ENCODE assay signal across 15 mouse cellular contexts in genomic region chr6:112883588-112884135, GRCm38 (mm10).
DNase-seq lines count a peak whose midpoint lies in the region; ATAC-seq and TF ChIP-seq lines count a peak whose summit lies in the region.
"Had no signal": no experiment of that assay in that cellular context is flagged by ENCODE, and none has a peak within 500 bp of the region (broad histone marks: within the 10 kb centered on the region; RNA-seq: fewer than 3 reads in every experiment).

No protein-coding gene starts in this region.

- ATAC-seq in liver, embryonic 12.5 days, result no peak
- ATAC-seq in forebrain, embryonic 15.5 days (replicated peaks), result no peak
- no peak for ATAC-seq in hindbrain, postnatal 0 days
- no peak for ATAC-seq in midbrain, postnatal 0 days (ENCODE audit: low FRiP score)
- ATAC-seq in kidney, embryonic 14.5 days (ENCODE audit: low FRiP score, low TSS enrichment), result no peak
- ATAC-seq: intestine, embryonic 16.5 days had no signal

- peak; percentile 95 for DNase-seq in liver, adult 2 months (ENCODE audit: extremely low read depth, low read depth, low spot score)
- DNase-seq in hindbrain, postnatal 0 days (ENCODE audit: low spot score), result no peak
- no peak for DNase-seq in midbrain, postnatal 0 days (ENCODE audit: low spot score)
- DNase-seq in embryo, embryonic 9.5 days (ENCODE audit: extremely low spot score), result no peak
- no peak for DNase-seq in cerebellum, postnatal 14 days
- DNase-seq: adrenal gland, adult 2 months; heart, adult 11 months; kidney, postnatal 36 days; thymus, adult 2 months had no signal

- 19% methylated on average over 5 of the region's 5 CpGs for WGBS in liver, adult 2 months
- 71% methylated on average over 5 of the region's 5 CpGs for WGBS in liver, embryonic 12.5 days (ENCODE audit: insufficient replicate concordance)
- WGBS in forebrain, embryonic 15.5 days, result 53% methylated on average over 5 of the region's 5 CpGs
- WGBS in hindbrain, postnatal 0 days, result 52% methylated on average over 5 of the region's 5 CpGs
- WGBS in midbrain, postnatal 0 days, result 56% methylated on average over 5 of the region's 5 CpGs
- WGBS in kidney, embryonic 14.5 days, result 82% methylated on average over 5 of the region's 5 CpGs

- no peaks in the 10 kb centered on the region for H3K27me3 ChIP-seq in liver, adult 2 months (ENCODE audit: control insufficient read depth, insufficient read depth, low read length)
- H3K27me3 ChIP-seq in liver, embryonic 12.5 days (replicated peaks), result 0 out of 2 replicates have a peak, but pooled peaks cover 3% of the 10 kb centered on the region
- no peaks in the 10 kb centered on the region for H3K27me3 ChIP-seq in forebrain, embryonic 15.5 days
- H3K27me3 ChIP-seq in hindbrain, postnatal 0 days (ENCODE audit: insufficient read depth, low read length), result no peaks in the 10 kb centered on the region
- H3K27me3 ChIP-seq in midbrain, postnatal 0 days (ENCODE audit: insufficient read depth, low read length), result no peaks in the 10 kb centered on the region
- no peaks in the 10 kb centered on the region for H3K27me3 ChIP-seq in kidney, embryonic 14.5 days (ENCODE audit: control insufficient read depth, insufficient read depth, low read length)
- H3K27me3 ChIP-seq: embryonic facial prominence, embryonic 15.5 days; liver, embryonic 15.5 days had no signal

- H3K36me3 ChIP-seq in liver, adult 2 months (ENCODE audit: control insufficient read depth, insufficient read depth, low read length), result no peaks in the 10 kb centered on the region
- no peaks in the 10 kb centered on the region for H3K36me3 ChIP-seq in liver, embryonic 12.5 days
- no peaks in the 10 kb centered on the region for H3K36me3 ChIP-seq in forebrain, embryonic 15.5 days
- no peaks in the 10 kb centered on the region for H3K36me3 ChIP-seq in hindbrain, postnatal 0 days (ENCODE audit: insufficient read depth, low read length)
- H3K36me3 ChIP-seq in midbrain, postnatal 0 days (ENCODE audit: insufficient read depth, low read length), result no peaks in the 10 kb centered on the region
- no peaks in the 10 kb centered on the region for H3K36me3 ChIP-seq in kidney, embryonic 14.5 days (ENCODE audit: control insufficient read depth, insufficient read depth, low read length)
- H3K36me3 ChIP-seq: embryonic facial prominence, embryonic 15.5 days; liver, embryonic 15.5 days had no signal

- peaks cover 12% of the 10 kb centered on the region for H3K4me1 ChIP-seq in liver, adult 2 months (ENCODE audit: control insufficient read depth, insufficient read depth, low read length)
- H3K4me1 ChIP-seq in liver, embryonic 12.5 days, result no peaks in the 10 kb centered on the region
- H3K4me1 ChIP-seq in forebrain, embryonic 15.5 days, result peaks cover 74% of the 10 kb centered on the region
- H3K4me1 ChIP-seq in hindbrain, postnatal 0 days (ENCODE audit: insufficient read depth, low read length), result peaks cover 35% of the 10 kb centered on the region
- H3K4me1 ChIP-seq in midbrain, postnatal 0 days (ENCODE audit: insufficient read depth, low read length), result peaks cover 42% of the 10 kb centered on the region
- H3K4me1 ChIP-seq in kidney, embryonic 14.5 days (ENCODE audit: control insufficient read depth, insufficient read depth, low read length), result 0 out of 2 replicates have a peak, but pooled peaks cover 13% of the 10 kb centered on the region
- H3K4me1 ChIP-seq: liver, embryonic 15.5 days had no signal

- no peaks in the 10 kb centered on the region for H3K9me3 ChIP-seq in liver, embryonic 12.5 days (replicated peaks)
- H3K9me3 ChIP-seq in forebrain, embryonic 15.5 days, result no peaks in the 10 kb centered on the region
- no peaks in the 10 kb centered on the region for H3K9me3 ChIP-seq in hindbrain, postnatal 0 days (ENCODE audit: low read length)
- H3K9me3 ChIP-seq in midbrain, postnatal 0 days (ENCODE audit: low read length), result no peaks in the 10 kb centered on the region
- H3K9me3 ChIP-seq in kidney, embryonic 14.5 days (ENCODE audit: control insufficient read depth, low read length), result no peaks in the 10 kb centered on the region
- H3K9me3 ChIP-seq: embryonic facial prominence, embryonic 15.5 days; liver, embryonic 15.5 days had no signal

- no peak overlapping the region for H3K4me2 ChIP-seq in liver, embryonic 12.5 days
- H3K4me2 ChIP-seq in forebrain, embryonic 15.5 days (replicated peaks), result no peak overlapping the region
- no peak overlapping the region for H3K4me2 ChIP-seq in hindbrain, postnatal 0 days (ENCODE audit: low read depth, low read length)
- H3K4me2 ChIP-seq in midbrain, postnatal 0 days (ENCODE audit: low read depth, low read length, poor library complexity, severe bottlenecking), result no peak overlapping the region
- H3K4me2 ChIP-seq in kidney, embryonic 14.5 days (replicated peaks; ENCODE audit: low read depth, low read length), result no peak overlapping the region
- H3K4me2 ChIP-seq: embryonic facial prominence, embryonic 15.5 days; liver, embryonic 15.5 days had no signal

- H3K79me2 ChIP-seq in liver, adult 2 months (ENCODE audit: control insufficient read depth, insufficient read depth, low read length), result no peaks in the 10 kb centered on the region

- H3K4me3 ChIP-seq in liver, adult 2 months (ENCODE audit: insufficient read depth, low read depth, low read length), result no peak overlapping the region
- no peak overlapping the region for H3K4me3 ChIP-seq in liver, embryonic 12.5 days
- no peak overlapping the region for H3K4me3 ChIP-seq in forebrain, embryonic 15.5 days
- H3K4me3 ChIP-seq in hindbrain, postnatal 0 days (ENCODE audit: low read length), result no peak overlapping the region
- no peak overlapping the region for H3K4me3 ChIP-seq in midbrain, postnatal 0 days (ENCODE audit: low read depth, low read length)
- no peak overlapping the region for H3K4me3 ChIP-seq in kidney, embryonic 14.5 days (ENCODE audit: low read length)
- H3K4me3 ChIP-seq: embryonic facial prominence, embryonic 15.5 days; liver, embryonic 15.5 days had no signal

- no peak overlapping the region for H3K27ac ChIP-seq in liver, adult 2 months (replicated peaks; ENCODE audit: insufficient read depth, low read depth, low read length)
- H3K27ac ChIP-seq in liver, embryonic 12.5 days, result no peak overlapping the region
- H3K27ac ChIP-seq in forebrain, embryonic 15.5 days (replicated peaks), result peak overlapping the region; percentile 96
- H3K27ac ChIP-seq in hindbrain, postnatal 0 days, result 0 out of 2 replicates have a peak overlapping the region, but pooled peaks have one; percentile 1
- H3K27ac ChIP-seq in midbrain, postnatal 0 days (ENCODE audit: low read depth, low read length), result peak overlapping the region; percentile 77
- H3K27ac ChIP-seq in kidney, embryonic 14.5 days (ENCODE audit: low read depth, low read length), result no peak overlapping the region
- H3K27ac ChIP-seq: embryonic facial prominence, embryonic 15.5 days; liver, embryonic 15.5 days had no signal

- no peak for TF ChIP-seq CTCF in liver, adult 2 months (IDR thresholded peaks at IDR 0.05; ENCODE audit: low read depth, low read length)
- TF ChIP-seq CTCF in hindbrain, postnatal 0 days (IDR thresholded peaks at IDR 0.05; ENCODE audit: low read depth), result no peak
- no peak for TF ChIP-seq CTCF in midbrain, postnatal 0 days (IDR thresholded peaks at IDR 0.05)

- TF ChIP-seq POLR2A in liver, adult 2 months (IDR thresholded peaks at IDR 0.05; ENCODE audit: extremely low read depth, insufficient read depth, low read length), result no peak

- no peak overlapping the region for H3K9ac ChIP-seq in liver, adult 2 months (ENCODE audit: low read depth, low read length)
- no peak overlapping the region for H3K9ac ChIP-seq in liver, embryonic 12.5 days
- no peak overlapping the region for H3K9ac ChIP-seq in forebrain, embryonic 15.5 days (replicated peaks)
- no peak overlapping the region for H3K9ac ChIP-seq in hindbrain, postnatal 0 days (replicated peaks; ENCODE audit: low read length)
- no peak overlapping the region for H3K9ac ChIP-seq in midbrain, postnatal 0 days (replicated peaks; ENCODE audit: low read length, poor library complexity, severe bottlenecking)
- H3K9ac ChIP-seq in kidney, embryonic 14.5 days (ENCODE audit: low read depth, low read length), result no peak overlapping the region
- H3K9ac ChIP-seq: embryonic facial prominence, embryonic 15.5 days; liver, embryonic 15.5 days had no signal

Comparison
In these comparisons a context has a peak if more than half of its experiments do, and no peak if none do; other contexts are left out.
1. H3K27ac ChIP-seq: peak in forebrain, embryonic 15.5 days (single experiment), hindbrain, postnatal 0 days (single experiment) and midbrain, postnatal 0 days (single experiment); none in liver, adult 2 months (single experiment), liver, embryonic 12.5 days (single experiment) and kidney, embryonic 14.5 days (single experiment).